Mouse (Mus musculus): ENCODE data around the gene Vps11. TPM values are rescaled to one million over a fixed set of nuclear protein-coding genes. Genes with fewer than 3 reads are reported as not detected.
A peak's percentile ranks its signal among the peaks of the same experiment; 100 is the strongest.
"Not testable (repeated sequence)": the region's sequence is repeated elsewhere in the genome, so short reads cannot be mapped to it uniquely, and the experiment has no call there.

Gene Vps11
- polyA plus RNA-seq, 1 experiment from 2014 or later = 29.8 TPM

DNA sequence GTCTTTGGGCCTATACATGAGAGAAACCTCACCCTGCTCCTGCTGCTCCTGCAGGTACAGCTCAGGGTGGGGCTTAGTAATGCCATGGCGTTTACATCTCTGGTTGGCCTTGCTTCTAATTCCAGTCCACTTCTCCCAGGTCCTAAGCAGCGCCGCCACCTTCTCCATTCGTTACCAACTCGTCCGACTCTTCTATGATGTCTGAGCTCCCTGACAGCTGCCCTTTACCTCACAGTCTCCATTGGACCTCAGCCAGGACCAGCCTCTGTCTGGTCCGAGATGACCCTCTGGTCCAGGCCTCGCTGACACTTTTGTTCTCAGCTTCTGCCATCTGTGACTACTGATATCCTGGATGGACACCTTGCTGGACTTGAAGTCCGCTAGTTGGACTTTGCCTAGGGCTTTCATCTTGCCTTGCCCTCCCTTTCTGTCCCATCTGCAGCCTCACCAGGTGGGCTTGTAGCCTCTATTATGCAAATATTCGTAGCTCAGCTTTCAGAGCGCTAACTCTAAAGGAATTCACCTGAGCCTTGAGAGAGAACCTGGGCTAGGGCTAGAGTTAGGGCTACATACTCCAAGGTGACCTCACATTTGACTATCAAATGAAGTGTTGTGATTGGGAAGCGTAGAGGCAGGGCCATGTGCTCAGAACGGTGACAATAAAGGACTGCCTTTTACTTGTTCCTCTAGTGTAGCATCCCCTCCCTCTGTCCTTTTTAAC lies 28.4 kb downstream of the Vps11 start:
- Histone ChIP-seq H3K27me3 (no peaks in the 10 kb centered on the region), H3K4me2 (no peak overlapping the region), H3K4me1 (peaks cover 19% of the 10 kb centered on the region), H3K9ac (no peak overlapping the region), H3K9me3 (no peaks in the 10 kb centered on the region), H3K4me3 (no peak overlapping the region), H3K36me3 (peaks cover 65% of the 10 kb centered on the region), H3K27ac (no peak overlapping the region)
- no peak for ATAC-seq (ENCODE audit: borderline replicate concordance, extremely low read depth, low FRiP score, low TSS enrichment)
- WGBS = 93% methylated on average over 13 of the region's 13 CpGs

DNA sequence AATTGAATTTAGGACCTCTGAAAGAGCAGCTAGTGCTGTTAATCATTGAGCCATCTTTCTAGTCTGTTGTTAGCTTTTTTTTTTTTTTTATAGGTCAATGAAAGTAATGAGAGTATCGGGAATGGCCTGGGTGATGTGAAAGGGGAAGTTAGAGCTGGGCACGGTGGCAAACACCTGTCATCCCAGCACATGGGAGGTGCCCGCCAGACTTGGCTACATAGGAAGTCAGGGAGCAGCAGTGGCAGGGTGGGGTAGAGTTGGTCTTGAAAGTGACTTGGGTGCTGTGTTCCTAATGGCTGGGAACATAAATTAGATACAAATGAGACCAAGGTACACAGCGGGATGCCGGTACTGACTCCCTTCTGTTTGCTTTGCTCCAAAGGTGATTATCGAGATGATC lies 30.7 kb downstream of the Vps11 start:
- H3K27ac ChIP-seq = no peak overlapping the region
- WGBS = 95% methylated on average over 6 of the region's 6 CpGs
- no peaks in the 10 kb centered on the region for H3K27me3 ChIP-seq
- ATAC-seq (ENCODE audit: borderline replicate concordance, extremely low read depth, low FRiP score, low TSS enrichment) = no peak
- H3K36me3 ChIP-seq = peaks cover 48% of the 10 kb centered on the region
- H3K4me2 ChIP-seq = no peak overlapping the region
- H3K4me1 ChIP-seq = peaks cover 5% of the 10 kb centered on the region
- no peaks in the 10 kb centered on the region for H3K9me3 ChIP-seq
- no peak overlapping the region for H3K9ac ChIP-seq
- no peak overlapping the region for H3K4me3 ChIP-seq

GRCm38 (mm10) chr9:44327926-44328325 lies 33.5 kb downstream of the Vps11 start:
- peak overlapping the region; percentile 79 for H3K9ac ChIP-seq
- H3K27ac ChIP-seq = peak overlapping the region; percentile 94; the same call in 1 of the 2 replicates

DNA sequence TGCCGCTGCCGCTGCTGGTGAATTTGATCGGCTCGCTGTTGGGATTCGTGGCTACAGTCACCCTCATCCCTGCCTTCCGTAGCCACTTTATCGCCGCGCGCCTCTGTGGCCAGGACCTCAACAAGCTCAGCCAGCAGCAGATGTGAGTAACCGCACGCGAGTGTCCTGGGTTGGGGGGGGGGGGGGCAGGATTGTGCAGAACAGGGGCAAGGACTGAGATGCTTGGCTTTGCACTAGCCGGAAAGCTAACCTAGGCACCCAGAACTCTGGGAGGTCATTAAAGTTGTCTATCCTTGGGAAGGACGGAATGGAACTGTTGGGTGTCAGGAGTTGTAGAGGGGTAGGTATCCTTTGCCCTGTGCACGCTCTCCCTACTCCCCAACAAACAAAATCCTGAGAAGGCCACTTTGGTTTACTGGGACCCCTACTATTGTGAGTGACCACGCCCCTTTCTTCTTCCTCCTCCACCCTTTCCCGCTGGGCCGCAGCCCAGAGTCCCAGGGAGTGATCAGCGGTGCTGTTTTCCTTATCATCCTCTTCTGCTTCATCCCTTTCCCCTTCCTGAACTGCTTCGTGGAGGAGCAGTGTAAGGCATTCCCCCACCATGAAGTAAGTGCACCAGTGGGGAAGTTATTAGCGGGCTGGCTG lies 34.3 kb downstream of the Vps11 start:
- H3K4me3 ChIP-seq = peak overlapping the region; percentile 66
- no peaks in the 10 kb centered on the region for H3K9me3 ChIP-seq
- H3K27me3 ChIP-seq = no peaks in the 10 kb centered on the region
- peak overlapping the region; percentile 94 for H3K27ac ChIP-seq
- peak overlapping the region; percentile 76 for H3K4me2 ChIP-seq
- H3K4me1 ChIP-seq = peaks cover 5% of the 10 kb centered on the region
- peak; percentile 48 for ATAC-seq (ENCODE audit: borderline replicate concordance, extremely low read depth, low FRiP score, low TSS enrichment)
- peaks cover 30% of the 10 kb centered on the region for H3K36me3 ChIP-seq
- WGBS = under 1% methylated on average over 22 of the region's 22 CpGs
- peak overlapping the region; percentile 79 for H3K9ac ChIP-seq

More at GRCm38 (mm10) chr9:44327926-44328325, 33.5 kb downstream of the Vps11 start:
- Histone ChIP-seq H3K4me1 (peaks cover 5% of the 10 kb centered on the region), H3K4me3 (peak overlapping the region; percentile 66), H3K27me3 (no peaks in the 10 kb centered on the region), H3K36me3 (peaks cover 37% of the 10 kb centered on the region), H3K4me2 (peak overlapping the region; percentile 76), H3K9me3 (no peaks in the 10 kb centered on the region)
- no peak for ATAC-seq (ENCODE audit: borderline replicate concordance, extremely low read depth, low FRiP score, low TSS enrichment)
- 79% methylated on average over 5 of the region's 5 CpGs for WGBS

- under 1% methylated on average over 38 of the region's 38 CpGs for WGBS
- Histone ChIP-seq H3K4me3 (peak overlapping the region; percentile 66), H3K9me3 (no peaks in the 10 kb centered on the region), H3K27ac (peak overlapping the region; percentile 94), H3K4me1 (peaks cover 5% of the 10 kb centered on the region), H3K9ac (peak overlapping the region; percentile 79), H3K4me2 (peak overlapping the region; percentile 76), H3K36me3 (peaks cover 25% of the 10 kb centered on the region), H3K27me3 (no peaks in the 10 kb centered on the region)
- ATAC-seq (ENCODE audit: borderline replicate concordance, extremely low read depth, low FRiP score, low TSS enrichment) = peak; percentile 92
Observed at GRCm38 (mm10) chr9:44326371-44327063, 35.0 kb downstream of the Vps11 start.

DNA sequence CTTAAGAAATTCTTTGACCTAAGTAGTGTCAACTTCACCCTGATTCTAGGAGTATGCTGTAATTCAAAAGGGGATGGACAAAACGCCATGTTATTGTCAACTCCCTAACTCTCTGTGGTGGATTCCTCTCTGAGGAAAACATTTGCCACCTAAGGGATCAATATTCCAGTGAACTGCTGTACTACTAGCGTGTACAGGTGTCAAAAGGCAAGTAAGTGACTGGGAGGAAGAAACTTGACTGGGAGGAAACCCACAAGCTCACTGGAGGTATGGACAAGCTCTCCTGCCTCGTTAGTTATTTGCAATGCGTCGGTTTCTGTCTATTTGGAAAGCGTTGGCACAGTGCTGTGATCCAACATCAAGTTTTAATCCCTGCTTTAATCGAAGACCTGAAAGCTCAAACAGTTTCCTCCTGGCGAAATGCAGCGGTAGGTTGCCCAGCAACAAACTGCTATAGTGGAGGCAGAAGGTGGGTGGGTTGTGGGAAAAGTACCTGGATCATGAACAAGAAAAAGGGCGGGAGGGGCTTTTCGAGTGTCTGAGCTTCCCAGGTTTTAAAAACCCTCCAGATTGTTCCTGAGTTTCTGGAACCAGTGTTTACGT lies 35.6 kb downstream of the Vps11 start, which contains the start of gene Dpagt1:
Dpagt1 (plus strand) TSS at position 252 of the 603 bp plus-strand sequence.
- Histone ChIP-seq H3K36me3 (peaks cover 19% of the 10 kb centered on the region), H3K9me3 (no peaks in the 10 kb centered on the region), H3K4me1 (peaks cover 7% of the 10 kb centered on the region), H3K9ac (peak within 1 kb of the TSS; percentile 79), H3K4me3 (peak within 1 kb of the TSS; percentile 66), H3K27ac (peak within 1 kb of the TSS; percentile 94), H3K4me2 (peak within 1 kb of the TSS; percentile 76), H3K27me3 (no peaks in the 10 kb centered on the region)
- WGBS = 3% methylated on average over 12 of the region's 12 CpGs
- no peak for ATAC-seq (ENCODE audit: borderline replicate concordance, extremely low read depth, low FRiP score, low TSS enrichment)

- not testable (repeated sequence) for ATAC-seq (ENCODE audit: borderline replicate concordance, extremely low read depth, low FRiP score, low TSS enrichment); H3K4me1 ChIP-seq; H3K9me3 ChIP-seq; H3K27me3 ChIP-seq
- peaks cover 13% of the 10 kb centered on the region for H3K36me3 ChIP-seq
- peak overlapping the region; percentile 79; the same call in 1 of the 2 replicates for H3K9ac ChIP-seq
- peak overlapping the region; percentile 76 for H3K4me2 ChIP-seq
- H3K4me3 ChIP-seq = peak overlapping the region; percentile 66; the same call in 1 of the 2 replicates
- peak overlapping the region; percentile 94; the same call in 1 of the 2 replicates for H3K27ac ChIP-seq
- 53% methylated on average over 7 of the region's 8 CpGs for WGBS
Observed at GRCm38 (mm10) chr9:44325032-44325767, 36.3 kb downstream of the Vps11 start.

DNA sequence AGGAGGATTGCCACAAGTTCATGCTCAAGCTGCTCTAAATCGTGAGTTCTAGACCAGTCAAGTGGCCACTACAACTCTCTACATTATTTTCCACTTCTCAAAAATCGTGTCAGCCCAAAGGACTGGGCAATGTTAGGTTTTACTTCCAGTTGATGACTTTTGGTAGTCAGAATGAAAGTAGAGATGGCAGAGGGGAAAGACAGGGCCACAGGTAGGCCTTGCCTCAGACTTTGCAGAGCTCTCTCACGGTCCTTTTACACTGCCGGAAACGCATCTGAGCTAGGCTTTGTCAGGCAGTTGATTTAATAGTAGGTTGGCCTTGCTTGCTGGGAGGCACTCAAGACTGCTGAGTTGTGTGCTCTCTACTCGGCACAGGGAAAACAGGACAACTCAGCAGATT lies 37.3 kb downstream of the Vps11 start:
- ATAC-seq (ENCODE audit: borderline replicate concordance, extremely low read depth, low FRiP score, low TSS enrichment) = no peak
- Histone ChIP-seq H3K4me1 (peaks cover 12% of the 10 kb centered on the region), H3K36me3 (peaks cover 4% of the 10 kb centered on the region; the same call in 1 of the 2 replicates), H3K9ac (no peak overlapping the region), H3K4me2 (no peak overlapping the region), H3K27me3 (no peaks in the 10 kb centered on the region), H3K27ac (no peak overlapping the region), H3K4me3 (no peak overlapping the region), H3K9me3 (no peaks in the 10 kb centered on the region)
- WGBS = 67% methylated on average over 6 of the region's 6 CpGs

DNA sequence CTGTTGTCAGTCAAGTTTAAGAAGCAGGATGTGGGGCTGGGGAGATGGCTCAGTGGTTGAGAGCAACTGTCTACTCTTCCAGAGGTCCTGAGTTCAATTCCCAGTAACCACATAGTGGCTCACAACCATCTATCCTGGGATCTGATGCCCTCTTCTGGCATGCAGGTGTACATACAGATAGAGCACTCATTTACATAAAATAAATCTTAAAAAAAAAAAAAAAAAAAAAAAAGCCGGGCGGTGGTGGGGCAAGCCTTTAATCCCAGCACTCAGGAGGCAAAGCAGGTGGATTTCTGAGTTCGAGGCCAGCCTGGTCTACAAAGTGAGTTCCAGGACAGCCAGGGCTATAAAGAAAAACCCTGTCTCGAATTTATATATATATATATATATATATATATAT lies 37.8 kb downstream of the Vps11 start:
- H3K9me3 ChIP-seq; H3K4me2 ChIP-seq; H3K27ac ChIP-seq; H3K36me3 ChIP-seq; H3K9ac ChIP-seq; ATAC-seq (ENCODE audit: borderline replicate concordance, extremely low read depth, low FRiP score, low TSS enrichment); H3K4me3 ChIP-seq; H3K27me3 ChIP-seq: not testable (repeated sequence)
- H3K4me1 ChIP-seq = peaks cover 16% of the 10 kb centered on the region
- 73% methylated on average over 4 of the region's 4 CpGs for WGBS

DNA sequence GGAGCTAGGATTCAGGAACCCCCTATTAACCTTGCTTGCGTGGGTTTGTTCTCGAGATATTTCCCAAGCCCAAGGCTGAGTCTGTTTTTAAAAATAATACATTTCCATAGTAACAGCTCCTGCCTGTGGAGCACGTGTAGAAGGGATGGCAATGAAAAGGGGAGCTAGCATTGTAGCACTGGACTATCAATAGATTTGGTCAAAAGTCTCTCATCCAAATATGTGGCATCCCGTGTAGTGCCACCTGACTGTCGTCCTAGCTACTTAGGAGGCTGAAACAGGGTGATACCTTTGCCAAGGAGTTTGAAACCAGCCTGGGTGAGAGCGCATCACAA lies 40.7 kb downstream of the Vps11 start:
- ATAC-seq (ENCODE audit: borderline replicate concordance, extremely low read depth, low FRiP score, low TSS enrichment) = no peak
- peak overlapping the region; percentile 31; the same call in 1 of the 2 replicates for H3K9ac ChIP-seq
- H3K27me3 ChIP-seq = no peaks in the 10 kb centered on the region
- peaks cover 25% of the 10 kb centered on the region for H3K4me1 ChIP-seq
- H3K4me3 ChIP-seq = peak overlapping the region; percentile 77
- H3K27ac ChIP-seq = peak overlapping the region; percentile 4
- 18% methylated on average over 6 of the region's 6 CpGs for WGBS
- H3K36me3 ChIP-seq = peaks cover 4% of the 10 kb centered on the region
- H3K4me2 ChIP-seq = peak overlapping the region; percentile 85
- H3K9me3 ChIP-seq = no peaks in the 10 kb centered on the region
